Mouse (Mus musculus) bone marrow macrophage, adult 2 months (primary cell): Measurements from ENCODE around the gene Nradd.

Experiments used
- CTCF ChIP-seq: IDR thresholded peaks from 2 replicates; pipeline ENCODE4 v1.5.1; 2012; ENCODE audit warnings: low read depth, mild to moderate bottlenecking, low read length, moderate library complexity
- POLR2A ChIP-seq: IDR thresholded peaks from 2 replicates; pipeline ENCODE4 v1.6.1; 2012; ENCODE audit warnings: mild to moderate bottlenecking, low read depth, low read length, borderline replicate concordance

DNA sequence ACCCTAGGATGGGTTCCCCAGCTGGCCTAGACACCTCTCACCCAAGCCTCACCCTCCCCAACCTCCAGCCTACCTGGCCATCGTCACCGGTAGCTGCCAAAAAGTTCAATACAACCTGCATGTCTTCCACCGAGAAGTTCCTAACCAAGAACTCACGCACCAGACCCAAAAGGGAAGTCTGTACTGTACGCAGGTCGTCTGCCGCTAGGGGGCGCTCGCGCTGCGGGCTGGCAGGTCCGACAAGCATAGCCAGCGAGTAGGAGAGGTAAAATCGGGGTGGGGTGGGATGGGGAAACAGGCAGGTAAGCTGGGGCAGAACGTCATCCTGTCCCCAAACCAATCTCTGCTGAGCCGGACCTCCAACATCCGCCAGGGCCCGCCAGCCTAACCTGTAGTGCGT, 11.0 kb upstream of the Nradd start:
- TF ChIP-seq POLR2A (no peak), CTCF (peak; percentile 98)
